Mouse (Mus musculus) hindbrain, embryonic 11.5 days (tissue): ENCODE data around the gene Ugt2a3. TPM values are rescaled to one million over a fixed set of nuclear protein-coding genes. Genes with fewer than 3 reads are reported as not detected.
"Not testable (repeated sequence)": the region's sequence is repeated elsewhere in the genome, so short reads cannot be mapped to it uniquely, and the experiment has no call there.

Experiments used
- ATAC-seq: fragments of 200-750 bp; cut with Nextera tagmentation; 2 replicates; pipeline ENCODE4 v1.8.0; 2017; ENCODE audit warnings: mild to moderate bottlenecking, moderate TSS enrichment, moderate library complexity; ENCODE audit not compliant: low FRiP score
- DNase-seq: peaks from one replicate; pipeline ENCODE4 v3.0.0-alpha.2; 2015; ENCODE audit warnings: low spot score
- H3K27ac ChIP-seq: fragments of 300-500 bp; sonication (generic); 2 replicates; pipeline ENCODE4 v1.5.1; 2014; ENCODE audit warnings: mild to moderate bottlenecking, low read depth, low read length
- H3K27me3 ChIP-seq: fragments of 300-500 bp; sonication (generic); 2 replicates; pipeline ENCODE4 v1.6.1; 2014; ENCODE audit warnings: mild to moderate bottlenecking, low read length, moderate library complexity, mixed read lengths; ENCODE audit not compliant: control insufficient read depth, insufficient read depth
- H3K36me3 ChIP-seq: fragments of 300-500 bp; sonication (generic); 2 replicates; pipeline ENCODE4 v1.6.1; 2014; ENCODE audit warnings: mild to moderate bottlenecking, low read length, moderate library complexity, mixed read lengths; ENCODE audit not compliant: control insufficient read depth, insufficient read depth
- H3K4me1 ChIP-seq: fragments of 300-500 bp; sonication (generic); replicated peaks from 2 replicates; pipeline ENCODE4 v1.6.1; 2014; ENCODE audit warnings: low read length, mixed read lengths; ENCODE audit not compliant: control insufficient read depth, insufficient read depth
- H3K4me2 ChIP-seq: fragments of 300-500 bp; sonication (generic); replicated peaks from 2 replicates; pipeline ENCODE4 v1.6.1; 2014; ENCODE audit warnings: mild to moderate bottlenecking, low read depth, low read length
- H3K4me3 ChIP-seq: fragments of 300-500 bp; sonication (generic); 2 replicates; pipeline ENCODE4 v1.5.1; 2014; ENCODE audit warnings: low read depth, low read length
- H3K9ac ChIP-seq: fragments of 300-500 bp; sonication (generic); 2 replicates; pipeline ENCODE4 v1.6.1; 2014; ENCODE audit warnings: low read depth, low read length
- H3K9me3 ChIP-seq: fragments of 300-500 bp; sonication (generic); 2 replicates; pipeline ENCODE4 v1.6.1; 2016; ENCODE audit warnings: low read length; ENCODE audit not compliant: control insufficient read depth
- WGBS: fragments of 180-500 bp; shearing (Covaris S2); extraction: QIAGEN DNeasy Blood & Tissue Kit; methylation state at CpG from one replicate; pipeline ENCODE4 v1.1.7; 2014; 5-methylcytosine and 5-hydroxymethylcytosine counted together
- polyA plus RNA-seq: library from polyadenylated mRNA; unstranded; fragments of >200 nt; fragmentation: Nextera tagmentation; extraction: Ambion mirVana; gene quantifications from 2 replicates; pipeline ENCODE4 v1.2.1, GENCODE M21; 2014

Ugt2a3 gene
- not detected in 2 replicates for polyA plus RNA-seq

- no peaks in the 10 kb centered on the region for H3K27me3 ChIP-seq
- no peak for DNase-seq
- ATAC-seq: no peak
- no peaks in the 10 kb centered on the region for H3K36me3 ChIP-seq
- no peaks in the 10 kb centered on the region for H3K4me1 ChIP-seq
- 81% methylated on average over 11 of the region's 11 CpGs for WGBS
- no peak within 1 kb of the TSS for H3K4me2 ChIP-seq
- no peak within 1 kb of the TSS for H3K9ac ChIP-seq
- no peak within 1 kb of the TSS for H3K27ac ChIP-seq
- H3K9me3 ChIP-seq: no peaks in the 10 kb centered on the region
- no peak within 1 kb of the TSS for H3K4me3 ChIP-seq
Measured at GRCm38 (mm10) chr5:87336961-87337697, at the start of gene Ugt2a3. Gene Ugt2a3, minus strand, starts transcription at chr5:87337195.

- no peak for ATAC-seq
- Histone ChIP-seq H3K9ac (no peak overlapping the region), H3K27ac (no peak overlapping the region), H3K36me3 (no peaks in the 10 kb centered on the region), H3K4me1 (no peaks in the 10 kb centered on the region), H3K27me3 (no peaks in the 10 kb centered on the region), H3K4me2 (no peak overlapping the region), H3K4me3 (no peak overlapping the region), H3K9me3 (no peaks in the 10 kb centered on the region)
- 84% methylated on average over 2 of the region's 2 CpGs for WGBS
- no peak for DNase-seq
Measured at GRCm38 (mm10) chr5:87380234-87380633, 43.2 kb upstream of the Ugt2a3 start.

GRCm38 (mm10) chr5:87379825-87380224 is 42.8 kb upstream of the Ugt2a3 start:
- ATAC-seq (no peak), DNase-seq (no peak)
- no peak overlapping the region for H3K4me3 ChIP-seq
- no peak overlapping the region for H3K9ac ChIP-seq
- H3K4me2 ChIP-seq: no peak overlapping the region
- no peaks in the 10 kb centered on the region for H3K27me3 ChIP-seq
- H3K4me1 ChIP-seq: no peaks in the 10 kb centered on the region
- no peak overlapping the region for H3K27ac ChIP-seq
- H3K9me3 ChIP-seq: no peaks in the 10 kb centered on the region
- no peaks in the 10 kb centered on the region for H3K36me3 ChIP-seq

DNA sequence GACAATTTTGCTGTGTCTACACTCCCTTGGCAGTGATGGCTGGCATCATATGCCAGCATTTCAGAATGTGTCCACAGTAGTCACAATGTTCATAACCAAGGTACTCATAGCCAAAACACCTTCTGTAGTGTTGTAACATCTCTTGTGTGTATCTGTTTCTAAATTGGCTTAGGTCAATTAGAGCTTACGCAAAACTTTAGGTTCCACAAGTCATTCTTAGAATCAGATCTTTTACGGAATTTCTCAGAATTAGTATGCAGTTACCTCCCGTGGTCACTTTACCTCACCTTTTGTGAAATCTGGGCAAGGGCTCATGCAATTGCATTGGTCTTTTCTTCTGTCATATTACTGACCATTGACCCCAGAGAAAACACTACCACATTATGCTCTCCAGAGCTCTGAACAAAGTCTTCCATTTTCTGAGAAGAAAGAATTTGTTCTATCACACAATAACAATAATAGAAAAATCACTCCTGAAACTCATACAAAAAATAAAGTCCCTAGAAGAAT is 38.9 kb upstream of the Ugt2a3 start:
- Histone ChIP-seq H3K36me3 (no peaks in the 10 kb centered on the region), H3K9me3 (no peaks in the 10 kb centered on the region), H3K4me2 (no peak overlapping the region), H3K9ac (no peak overlapping the region), H3K4me3 (no peak overlapping the region), H3K27me3 (no peaks in the 10 kb centered on the region), H3K27ac (no peak overlapping the region), H3K4me1 (no peaks in the 10 kb centered on the region)
- ATAC-seq (no peak), DNase-seq (no peak)
- 90% methylated on average over 3 of the region's 3 CpGs for WGBS

GRCm38 (mm10) chr5:87373502-87373863 is 36.5 kb upstream of the Ugt2a3 start:
- no peaks in the 10 kb centered on the region for H3K9me3 ChIP-seq
- H3K4me1 ChIP-seq: no peaks in the 10 kb centered on the region
- H3K27ac ChIP-seq: no peak overlapping the region
- H3K36me3 ChIP-seq: no peaks in the 10 kb centered on the region
- H3K4me3 ChIP-seq: no peak overlapping the region
- ATAC-seq (no peak), DNase-seq (no peak)
- H3K9ac ChIP-seq: no peak overlapping the region
- H3K27me3 ChIP-seq: no peaks in the 10 kb centered on the region
- WGBS: 87% methylated on average over 1 of the region's 1 CpGs
- no peak overlapping the region for H3K4me2 ChIP-seq

GRCm38 (mm10) chr5:87372788-87373501 is 36.0 kb upstream of the Ugt2a3 start:
- DNase-seq, H3K9ac ChIP-seq, H3K4me3 ChIP-seq, H3K27me3 ChIP-seq, H3K4me1 ChIP-seq, H3K4me2 ChIP-seq, H3K9me3 ChIP-seq, ATAC-seq, H3K27ac ChIP-seq, H3K36me3 ChIP-seq: not testable (repeated sequence)
- WGBS: 74% methylated on average over 4 of the region's 4 CpGs

- Histone ChIP-seq H3K9me3 (no peaks in the 10 kb centered on the region), H3K27ac (no peak overlapping the region), H3K4me2 (no peak overlapping the region), H3K4me3 (no peak overlapping the region), H3K9ac (no peak overlapping the region), H3K4me1 (no peaks in the 10 kb centered on the region), H3K27me3 (no peaks in the 10 kb centered on the region), H3K36me3 (no peaks in the 10 kb centered on the region)
- DNase-seq (no peak), ATAC-seq (no peak)
- 67% methylated on average over 1 of the region's 1 CpGs for WGBS
Measured at GRCm38 (mm10) chr5:87350350-87350749, 13.4 kb upstream of the Ugt2a3 start.

DNA sequence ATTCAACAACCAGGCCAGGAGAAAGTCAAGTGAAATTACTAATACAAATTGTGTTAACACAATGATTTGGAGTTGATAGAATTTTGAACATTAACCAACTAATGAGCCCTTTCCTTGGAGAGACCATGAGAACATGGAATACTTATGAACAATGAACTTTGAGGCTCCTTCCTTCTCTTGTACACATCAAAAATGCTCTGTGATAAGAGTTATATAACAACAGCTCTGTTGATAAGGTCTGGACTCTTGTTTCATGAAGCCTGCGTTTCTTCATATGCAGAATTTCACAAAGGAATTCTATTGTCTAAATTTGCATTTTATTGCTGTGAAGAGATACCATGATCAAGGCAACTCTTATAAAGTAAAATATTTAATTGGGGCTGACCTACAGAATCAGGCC is 12.2 kb upstream of the Ugt2a3 start:
- DNase-seq, H3K4me2 ChIP-seq, H3K36me3 ChIP-seq, H3K27ac ChIP-seq, H3K9ac ChIP-seq, H3K9me3 ChIP-seq, H3K27me3 ChIP-seq, ATAC-seq, H3K4me3 ChIP-seq, H3K4me1 ChIP-seq: not testable (repeated sequence)
- WGBS: 97% methylated on average over 1 of the region's 1 CpGs
